Mouse (Mus musculus): ENCODE data around the gene Rnps1.

- TF ChIP-seq CTCF (IDR thresholded peaks at IDR 0.05; ENCODE audit: low read depth, low read length) = no peak
- no peak for TF ChIP-seq POLR2A (IDR thresholded peaks at IDR 0.05; ENCODE audit: extremely low read depth, insufficient read depth, low read length)
Measured at GRCm38 (mm10) chr17:24416051-24416652, 1.8 kb downstream of the Rnps1 start.
